Mouse (Mus musculus) monocyte, adult 5-6 weeks (primary cell): ENCODE data around the gene Ptprh. TPM values are rescaled to one million over a fixed set of nuclear protein-coding genes. Genes with fewer than 3 reads are reported as not detected.

Source experiments
- ATAC-seq: fragments of 153-309, 156-312 bp; replicated peaks from 2 replicates; pipeline ENCODE4 v1.8.0; 2017; ENCODE audit warnings: mild to moderate bottlenecking; ENCODE audit not compliant: low TSS enrichment, insufficient number of reproducible peaks, severe bottlenecking, poor library complexity, low FRiP score
- total RNA-seq: library from RNA; stranded (forward); fragments of 200-1000, 200-491, 200-594 nt; gene quantifications from 3 replicates; pipeline ENCODE4 v1.2.3, GENCODE M21; 2017

Gene Ptprh
- 0.39 TPM in 1 of 3 replicates, not detected in the others for total RNA-seq

DNA sequence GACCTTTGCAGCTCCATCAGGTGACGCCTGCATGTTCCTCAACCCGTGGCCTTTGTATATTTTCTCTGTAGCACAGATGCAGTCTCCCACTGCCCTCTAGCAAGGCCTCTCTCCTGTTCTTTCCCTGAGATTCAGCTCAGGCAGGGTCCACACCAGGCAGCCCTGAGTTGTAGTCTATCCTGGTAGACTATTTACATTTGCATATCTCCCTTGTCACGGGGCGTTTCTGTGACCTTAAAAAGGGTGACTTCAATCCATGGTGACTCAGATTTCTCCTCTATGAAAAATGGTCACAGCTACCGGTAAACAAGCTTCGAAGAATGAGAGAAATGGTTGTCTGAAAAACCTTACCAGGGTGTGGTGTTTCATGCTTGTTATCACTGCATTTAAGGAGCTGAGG lies at the start of gene Ptprh:
Gene Ptprh, minus strand, starts transcription at position 169 of the 400 bp plus-strand sequence.
- ATAC-seq = no peak

DNA sequence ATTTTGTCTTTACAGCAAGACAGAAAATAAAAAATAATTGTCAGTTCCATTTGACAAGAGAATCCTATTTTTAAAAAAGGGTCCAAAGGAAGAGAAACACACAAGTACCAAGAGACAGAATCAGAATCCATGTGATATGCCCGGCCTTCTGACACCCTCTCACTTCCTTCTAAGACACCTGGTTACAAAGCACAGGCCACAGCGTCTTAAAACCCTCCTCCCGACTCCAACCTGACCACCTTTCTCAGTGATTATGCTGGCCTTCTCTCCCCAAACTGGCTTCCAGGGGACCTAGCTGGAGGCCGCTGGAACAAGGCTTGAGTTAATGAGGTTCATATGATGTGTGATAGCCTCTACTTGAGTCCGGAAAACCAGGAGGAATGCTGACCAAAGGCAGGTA lies 49.5 kb upstream of the Ptprh start:
- ATAC-seq = no peak

- ATAC-seq = no peak
Measured at GRCm38 (mm10) chr7:4652726-4653125, 48.9 kb upstream of the Ptprh start.

- ATAC-seq = no peak
Measured at GRCm38 (mm10) chr7:4651581-4651980, 47.7 kb upstream of the Ptprh start.

DNA sequence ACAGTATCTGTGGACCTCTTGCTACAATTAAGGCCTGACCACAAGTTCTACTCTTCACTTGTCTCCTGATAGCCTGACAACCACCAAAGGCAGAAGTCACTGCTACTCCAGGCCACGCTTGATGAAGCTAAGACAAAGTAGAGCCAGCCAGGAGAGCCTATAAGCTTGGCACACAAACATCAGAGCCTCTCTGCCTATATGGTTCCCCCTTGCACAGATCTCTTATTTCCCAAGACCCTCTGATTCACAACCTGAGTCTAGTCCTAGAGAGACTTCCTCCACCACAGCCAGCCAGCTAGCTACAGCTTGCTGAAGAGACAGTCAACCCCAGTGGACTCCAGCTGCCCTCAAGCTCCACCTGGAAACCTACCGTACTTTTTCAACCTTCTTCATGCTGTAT lies 44.2 kb upstream of the Ptprh start:
- ATAC-seq = peak; percentile 11; the same call in 1 of the 2 replicates

- peak; percentile 91 for ATAC-seq
Measured at GRCm38 (mm10) chr7:4647291-4647690, 43.5 kb upstream of the Ptprh start.

GRCm38 (mm10) chr7:4646806-4647205 lies 43.0 kb upstream of the Ptprh start:
- no peak for ATAC-seq

DNA sequence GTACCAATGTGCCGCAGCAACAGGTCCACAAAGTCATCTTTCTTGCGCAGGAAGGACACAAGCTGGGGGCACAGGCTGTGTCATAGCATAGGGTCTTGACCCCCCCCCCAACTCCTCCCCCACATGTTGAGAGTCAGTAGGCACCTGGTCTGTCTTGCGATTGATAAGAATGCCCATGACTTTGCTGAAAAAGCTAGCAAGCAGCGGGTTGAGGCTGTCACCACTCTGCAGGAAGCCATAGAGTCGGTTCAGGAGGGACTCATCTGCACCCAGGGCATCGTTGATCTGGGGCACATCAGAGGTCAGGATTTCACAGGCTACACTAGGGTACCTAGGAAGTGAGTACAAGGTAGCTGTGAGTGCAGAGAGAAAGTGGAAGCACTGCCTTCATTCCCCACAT lies 39.4 kb upstream of the Ptprh start:
- ATAC-seq = no peak

GRCm38 (mm10) chr7:4641956-4642355 lies 38.1 kb upstream of the Ptprh start:
- no peak for ATAC-seq

DNA sequence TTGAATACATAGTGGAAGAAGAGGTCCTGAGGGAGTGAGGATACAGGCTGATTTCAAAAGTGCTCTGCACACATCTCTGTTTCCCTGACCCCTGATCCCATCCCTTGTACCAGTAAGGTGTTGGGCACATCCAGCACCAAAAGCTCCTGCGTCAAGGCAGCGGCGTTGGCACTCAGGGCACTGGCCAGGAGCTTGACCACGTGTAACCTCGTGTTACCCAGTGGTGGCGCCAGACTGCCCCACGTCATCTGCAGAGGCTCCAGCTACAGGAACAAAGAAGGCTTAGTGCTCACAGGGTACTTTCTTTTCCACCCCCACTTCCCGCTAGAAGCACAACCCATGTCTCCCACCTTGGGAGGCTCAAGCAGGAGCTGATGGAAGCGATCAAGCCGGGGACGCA lies 37.3 kb upstream of the Ptprh start:
- no peak for ATAC-seq

DNA sequence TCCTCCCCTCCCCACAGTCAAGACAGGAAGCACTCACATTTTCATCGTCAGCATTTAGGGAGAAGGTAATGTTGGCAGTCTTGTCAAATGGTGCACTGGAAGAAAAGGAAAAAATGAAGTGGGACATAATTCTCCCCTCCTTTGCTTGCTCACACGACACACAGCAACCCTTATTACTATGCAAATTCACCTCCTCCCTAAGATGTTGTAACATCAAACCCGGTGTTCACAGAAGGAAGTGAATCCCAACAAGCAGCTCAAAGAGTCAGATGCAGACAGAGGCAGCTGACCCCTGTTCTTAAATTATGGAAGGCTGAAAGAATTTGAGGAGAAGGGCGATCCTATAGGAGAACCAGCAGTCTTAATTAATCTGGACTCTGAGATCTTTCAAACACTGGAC lies 32.3 kb upstream of the Ptprh start:
- ATAC-seq = no peak

- no peak for ATAC-seq
Measured at GRCm38 (mm10) chr7:4631031-4631430, 27.2 kb upstream of the Ptprh start, which contains the start of gene Tmem86b. Gene Tmem86b, minus strand, starts transcription at chr7:4631422.

DNA sequence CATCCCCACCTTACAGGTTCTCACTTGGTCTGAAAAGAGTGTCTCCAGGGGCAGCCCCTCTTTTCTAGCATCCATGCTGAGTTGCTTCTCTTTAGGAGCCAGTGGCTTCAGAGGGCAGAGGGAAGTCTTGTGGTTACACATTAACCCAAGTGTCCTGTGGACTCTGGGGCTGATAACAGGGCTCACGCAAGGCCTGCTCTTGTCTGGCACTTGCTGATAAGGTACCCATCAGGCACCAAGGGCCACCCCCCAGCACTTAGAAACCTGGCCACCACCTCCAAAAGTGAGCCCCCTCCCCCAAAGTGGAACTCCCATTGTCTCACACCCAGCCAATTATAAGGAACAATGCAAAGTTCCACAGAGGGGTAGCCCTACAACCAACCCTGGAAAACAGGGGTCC lies 26.4 kb upstream of the Ptprh start:
- no peak for ATAC-seq

DNA sequence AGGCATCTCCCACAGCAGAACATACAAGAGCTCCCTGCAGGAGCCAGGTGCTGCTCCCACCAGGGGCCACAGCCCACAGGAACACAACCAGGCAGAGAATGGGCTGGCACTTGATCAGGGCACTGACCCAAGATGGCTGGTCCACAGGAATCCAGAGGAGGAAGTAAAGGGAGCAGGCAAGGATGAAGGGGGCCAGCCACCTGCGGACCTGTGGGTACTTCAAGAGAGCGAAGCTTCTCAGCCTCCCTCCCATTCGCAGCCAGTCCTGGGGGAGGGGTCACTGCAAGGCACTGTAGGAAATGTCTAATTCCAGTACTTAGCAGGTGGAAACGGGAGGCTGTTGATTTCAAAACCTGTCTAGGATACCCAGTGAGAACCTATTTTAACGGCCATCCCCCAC lies 25.7 kb upstream of the Ptprh start:
- ATAC-seq = no peak

GRCm38 (mm10) chr7:4625928-4626327 lies 22.1 kb upstream of the Ptprh start:
- no peak for ATAC-seq

DNA sequence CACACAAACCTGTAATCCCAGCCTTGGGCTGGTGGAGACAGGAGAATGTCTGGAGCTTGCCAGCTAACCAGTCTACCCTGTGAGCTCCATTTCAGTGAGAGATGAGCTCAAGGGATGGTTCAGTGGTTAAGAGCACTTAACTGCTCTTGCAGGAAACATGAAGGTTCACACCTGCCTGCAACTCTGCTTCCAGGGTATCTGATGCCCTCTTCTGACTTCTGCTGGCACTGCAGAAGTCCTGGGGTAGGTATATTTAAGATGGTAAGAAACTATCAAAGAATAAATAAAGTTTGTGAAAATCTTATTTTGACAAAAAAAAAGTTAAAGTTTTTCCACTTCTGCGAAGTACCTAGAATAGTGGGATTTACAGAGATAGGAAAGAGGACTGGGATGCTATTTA lies 20.5 kb upstream of the Ptprh start:
- no peak for ATAC-seq

- no peak for ATAC-seq
Measured at GRCm38 (mm10) chr7:4623544-4624189, 19.8 kb upstream of the Ptprh start.

DNA sequence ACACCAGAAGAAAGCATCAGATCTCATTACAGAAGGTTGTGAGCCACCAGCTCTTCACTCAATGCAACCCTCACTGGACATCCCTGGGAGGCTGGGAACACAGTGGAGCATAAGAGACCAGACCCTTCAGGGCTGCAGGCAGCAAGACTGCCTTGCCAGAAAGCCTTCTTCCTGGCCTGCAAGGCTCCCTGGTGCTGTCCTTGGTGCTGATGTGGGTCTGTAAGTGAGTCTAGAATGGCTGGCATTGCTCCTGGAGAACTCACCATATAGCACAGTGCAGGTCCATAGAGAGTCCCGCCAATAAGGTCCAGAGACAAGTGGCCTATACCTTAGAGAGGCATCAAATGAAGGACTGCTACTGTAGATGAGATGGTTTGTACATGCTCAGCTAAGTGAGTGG lies 16.1 kb upstream of the Ptprh start:
- no peak for ATAC-seq

- ATAC-seq = 0 out of 2 replicates have a peak, but pooled peaks have one; percentile 43
Measured at GRCm38 (mm10) chr7:4613740-4614403, 10.0 kb upstream of the Ptprh start.

- ATAC-seq = no peak
Measured at GRCm38 (mm10) chr7:4612956-4613355, 9.1 kb upstream of the Ptprh start.
